ENCODE assay signal across 13 mouse cellular contexts in genomic region chr10:59800826-59801501, GRCm38 (mm10).
A peak's percentile ranks its signal among the peaks of the same experiment; 100 is the strongest.
DNase-seq lines count a peak whose midpoint lies in the region; ATAC-seq and TF ChIP-seq lines count a peak whose summit lies in the region.
"Had no signal": no experiment of that assay in that cellular context is flagged by ENCODE, and none has a peak within 500 bp of the region (broad histone marks: within the 10 kb centered on the region; RNA-seq: fewer than 3 reads in every experiment).

No protein-coding gene starts in this region.

- H3K9ac ChIP-seq in lung, embryonic 14.5 days, result no peak overlapping the region
- peak overlapping the region; percentile 62 for H3K9ac ChIP-seq in liver, embryonic 13.5 days
- H3K9ac ChIP-seq in midbrain, postnatal 0 days (replicated peaks; ENCODE audit: low read length, poor library complexity, severe bottlenecking), result no peak overlapping the region
- H3K9ac ChIP-seq: forebrain, postnatal 0 days had no signal

- H3K27me3 ChIP-seq in lung, embryonic 14.5 days (ENCODE audit: insufficient read depth, low read length), result no peaks in the 10 kb centered on the region
- no peaks in the 10 kb centered on the region for H3K27me3 ChIP-seq in liver, embryonic 13.5 days
- H3K27me3 ChIP-seq in midbrain, postnatal 0 days (ENCODE audit: insufficient read depth, low read length), result no peaks in the 10 kb centered on the region

- peak; percentile 54; the same call in 1 of the 2 replicates for ATAC-seq in lung, embryonic 14.5 days (ENCODE audit: insufficient read depth)
- ATAC-seq in hematopoietic stem cell, adult 5-6 weeks (replicated peaks in 1 of 2; ENCODE audit: insufficient read depth in 1 of 2, low FRiP score in 2 of 2, low TSS enrichment in 1 of 2, low read depth in 1 of 2, poor library complexity in 2 of 2, severe bottlenecking in 2 of 2), result peak; percentile 42 to 68; a peak in 3 of 4 replicates
- ATAC-seq in liver, embryonic 13.5 days (ENCODE audit: low read depth), result peak; percentile 100
- ATAC-seq in midbrain, postnatal 0 days (ENCODE audit: low FRiP score), result 0 out of 2 replicates have a peak, but pooled peaks have one; percentile 5

- no peak overlapping the region for H3K4me2 ChIP-seq in lung, embryonic 14.5 days
- H3K4me2 ChIP-seq in liver, embryonic 13.5 days, result peak overlapping the region; percentile 56
- no peak overlapping the region for H3K4me2 ChIP-seq in midbrain, postnatal 0 days (ENCODE audit: low read depth, low read length, poor library complexity, severe bottlenecking)

- TF ChIP-seq CTCF in lung, embryonic 14.5 days (IDR thresholded peaks at IDR 0.05; ENCODE audit: low read depth), result no peak
- no peak for TF ChIP-seq CTCF in midbrain, postnatal 0 days (IDR thresholded peaks at IDR 0.05)

- H3K4me1 ChIP-seq in lung, embryonic 14.5 days (ENCODE audit: insufficient read depth), result no peaks in the 10 kb centered on the region
- H3K4me1 ChIP-seq in liver, embryonic 13.5 days (replicated peaks), result peaks cover 45% of the 10 kb centered on the region
- no peaks in the 10 kb centered on the region; the same call in 1 of the 2 replicates for H3K4me1 ChIP-seq in midbrain, postnatal 0 days (ENCODE audit: insufficient read depth, low read length)

- no peaks in the 10 kb centered on the region for H3K9me3 ChIP-seq in lung, embryonic 14.5 days (ENCODE audit: low read depth, low read length)
- no peaks in the 10 kb centered on the region for H3K9me3 ChIP-seq in liver, embryonic 13.5 days (replicated peaks)
- no peaks in the 10 kb centered on the region for H3K9me3 ChIP-seq in midbrain, postnatal 0 days (ENCODE audit: low read length)

- 82% methylated on average over 12 of the region's 12 CpGs for WGBS in lung, embryonic 14.5 days
- 41% methylated on average over 12 of the region's 12 CpGs for WGBS in liver, embryonic 13.5 days (ENCODE audit: insufficient replicate concordance)
- 90% methylated on average over 12 of the region's 12 CpGs for WGBS in midbrain, postnatal 0 days

- H3K4me3 ChIP-seq in lung, embryonic 14.5 days (ENCODE audit: low read depth, low read length), result no peak overlapping the region
- H3K4me3 ChIP-seq in liver, embryonic 13.5 days (replicated peaks), result no peak overlapping the region
- no peak overlapping the region for H3K4me3 ChIP-seq in midbrain, postnatal 0 days (ENCODE audit: low read depth, low read length)

- no peaks in the 10 kb centered on the region; the same call in 1 of the 2 replicates for H3K36me3 ChIP-seq in lung, embryonic 14.5 days (ENCODE audit: insufficient read depth)
- peaks cover 14% of the 10 kb centered on the region; the same call in 1 of the 2 replicates for H3K36me3 ChIP-seq in liver, embryonic 13.5 days
- peaks cover 5% of the 10 kb centered on the region; the same call in 1 of the 2 replicates for H3K36me3 ChIP-seq in midbrain, postnatal 0 days (ENCODE audit: insufficient read depth, low read length)

- H3K27ac ChIP-seq in lung, embryonic 14.5 days (ENCODE audit: low read depth), result no peak overlapping the region; the same call in 1 of the 2 replicates
- H3K27ac ChIP-seq in liver, embryonic 13.5 days, result peak overlapping the region; percentile 98
- 0 out of 2 replicates have a peak overlapping the region, but pooled peaks have one; percentile 18 for H3K27ac ChIP-seq in midbrain, postnatal 0 days (ENCODE audit: low read depth, low read length)

- DNase-seq in lung, embryonic 14.5 days, result no peak
- no peak for DNase-seq in lung, postnatal 14 days
- peak; percentile 78 for DNase-seq in liver, embryonic 13.5 days
- no peak for DNase-seq in midbrain, postnatal 0 days (ENCODE audit: low spot score)
- no peak for DNase-seq in urinary bladder, postnatal 10 days (ENCODE audit: low spot score)
- DNase-seq in thymus, postnatal 25 days, result no peak
- no peak for DNase-seq in thymus, postnatal 10 days (ENCODE audit: low spot score in 2 of 2)
- DNase-seq: forebrain, postnatal 0 days; heart, postnatal 10 days; kidney, adult 9 months; layer of hippocampus, adult 9-11 months; thymus, postnatal 4 days had no signal

Comparison
In these comparisons a context has a peak if more than half of its experiments do, and no peak if none do; other contexts are left out.
1. ATAC-seq: peak in every context shown above with its lines; median percentile 100 in liver, embryonic 13.5 days; 55 in hematopoietic stem cell, adult 5-6 weeks; 54 in lung, embryonic 14.5 days; 5 in midbrain, postnatal 0 days.